Mouse (Mus musculus) liver, postnatal 0 days (tissue): ENCODE data around the gene Xpo5.

Experiments
- CTCF ChIP-seq: sonication (generic); IDR thresholded peaks from 2 replicates; pipeline ENCODE4 v1.5.1; 2016; ENCODE audit warnings: antibody characterized with exemption, low read depth
- EP300 ChIP-seq: IDR thresholded peaks from 2 replicates; pipeline ENCODE4 v1.6.1; 2016; ENCODE audit warnings: antibody characterized with exemption, low read depth, mild to moderate bottlenecking

DNA sequence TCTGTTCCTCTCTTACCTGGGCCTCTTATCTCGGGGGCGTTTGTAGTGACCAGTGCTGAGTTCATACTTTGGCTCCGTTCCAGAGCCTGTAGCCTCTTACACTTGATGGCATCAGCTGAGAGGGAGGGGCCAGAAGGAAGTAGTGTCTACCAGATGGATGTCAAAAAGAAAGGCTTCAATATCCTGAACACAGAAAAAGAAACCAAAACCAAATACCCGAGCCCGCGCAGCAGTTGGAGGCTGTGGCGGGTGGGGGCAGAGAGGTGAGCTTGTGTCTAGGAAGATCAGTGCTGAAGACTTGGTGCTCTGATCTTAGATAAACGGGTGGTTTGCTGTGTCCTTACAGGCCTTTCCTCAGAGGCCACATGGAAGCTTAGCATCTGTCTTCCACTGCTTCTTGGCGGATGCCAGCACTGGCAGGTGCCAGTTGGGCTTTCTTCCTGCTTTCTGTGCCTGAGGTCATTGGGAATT is 39.6 kb upstream of the Xpo5 start:
- TF ChIP-seq CTCF = no peak
- 0 out of 2 replicates have a peak, but pooled peaks have one; percentile 36 for TF ChIP-seq EP300
